Comparison of ENCODE assay signal across 9 mouse cellular contexts in genomic region chr11:33962688-33963407, GRCm38 (mm10). TPM values are rescaled to one million over a fixed set of nuclear protein-coding genes. Genes with fewer than 3 reads are reported as not detected.
DNase-seq lines count a peak whose midpoint lies in the region; ATAC-seq lines count a peak whose summit lies in the region.
"Had no signal": no experiment of that assay in that cellular context is flagged by ENCODE, and none has a peak within 500 bp of the region (broad histone marks: within the 10 kb centered on the region; RNA-seq: fewer than 3 reads in every experiment).

TSS of gene Kcnmb1 (plus strand) at chr11:33963013.

- no peak within 1 kb of the TSS for H3K4me3 ChIP-seq in liver, embryonic 12.5 days
- peak within 1 kb of the TSS; percentile 4; the same call in 1 of the 2 replicates for H3K4me3 ChIP-seq in heart, embryonic 12.5 days
- no peak within 1 kb of the TSS for H3K4me3 ChIP-seq in kidney, embryonic 16.5 days (ENCODE audit: low read length)

- intact Hi-C loops in left cerebral cortex, postnatal 4 days (cut with DNase I) = no loop called here

- WGBS in liver, embryonic 12.5 days (ENCODE audit: insufficient replicate concordance) = 23% methylated on average over 6 of the region's 6 CpGs
- WGBS in heart, embryonic 12.5 days = 11% methylated on average over 6 of the region's 6 CpGs
- 19% methylated on average over 6 of the region's 6 CpGs for WGBS in kidney, embryonic 16.5 days

- H3K27me3 ChIP-seq in liver, embryonic 12.5 days (replicated peaks) = no peaks in the 10 kb centered on the region
- no peaks in the 10 kb centered on the region for H3K27me3 ChIP-seq in heart, embryonic 12.5 days (replicated peaks)
- H3K27me3 ChIP-seq in kidney, embryonic 16.5 days (ENCODE audit: insufficient read depth, low read length) = no peaks in the 10 kb centered on the region

- H3K36me3 ChIP-seq in liver, embryonic 12.5 days = no peaks in the 10 kb centered on the region
- H3K36me3 ChIP-seq in heart, embryonic 12.5 days = no peaks in the 10 kb centered on the region
- H3K36me3 ChIP-seq in kidney, embryonic 16.5 days (ENCODE audit: insufficient read depth, low read length) = no peaks in the 10 kb centered on the region

- no peak within 1 kb of the TSS for H3K27ac ChIP-seq in liver, embryonic 12.5 days
- 0 out of 2 replicates have a peak within 1 kb of the TSS, but pooled peaks have one; percentile 19 for H3K27ac ChIP-seq in heart, embryonic 12.5 days (ENCODE audit: poor library complexity, severe bottlenecking)
- peak within 1 kb of the TSS; percentile 58; the same call in 1 of the 2 replicates for H3K27ac ChIP-seq in kidney, embryonic 16.5 days (ENCODE audit: low read length)
- H3K27ac ChIP-seq: macrophage had no signal

- 0 out of 2 replicates have a peak, but pooled peaks cover 1% of the 10 kb centered on the region for H3K4me1 ChIP-seq in liver, embryonic 12.5 days
- peaks cover 23% of the 10 kb centered on the region for H3K4me1 ChIP-seq in heart, embryonic 12.5 days (replicated peaks)
- 0 out of 2 replicates have a peak, but pooled peaks cover 10% of the 10 kb centered on the region for H3K4me1 ChIP-seq in kidney, embryonic 16.5 days (ENCODE audit: insufficient read depth, low read length)

- no peak for ATAC-seq in liver, embryonic 12.5 days
- ATAC-seq in heart, embryonic 12.5 days (ENCODE audit: insufficient number of reproducible peaks, low FRiP score) = peak; percentile 71; the same call in 1 of the 2 replicates
- ATAC-seq in kidney, embryonic 16.5 days (ENCODE audit: low FRiP score, low TSS enrichment) = peak; percentile 85

- no peak within 1 kb of the TSS for H3K9ac ChIP-seq in liver, embryonic 12.5 days
- no peak within 1 kb of the TSS for H3K9ac ChIP-seq in heart, embryonic 12.5 days
- no peak within 1 kb of the TSS for H3K9ac ChIP-seq in kidney, embryonic 16.5 days (replicated peaks; ENCODE audit: low read length)

- no peak within 1 kb of the TSS for H3K4me2 ChIP-seq in liver, embryonic 12.5 days
- peak within 1 kb of the TSS; percentile 43 for H3K4me2 ChIP-seq in heart, embryonic 12.5 days
- no peak within 1 kb of the TSS for H3K4me2 ChIP-seq in kidney, embryonic 16.5 days (replicated peaks; ENCODE audit: low read depth, low read length)

- DNase-seq in liver = peak; percentile 12
- DNase-seq in retina, embryonic 14.5 days (ENCODE audit: low spot score) = peak; percentile 66
- no peak for DNase-seq in left cerebral cortex, postnatal 4 days
- no peak for DNase-seq in cerebellum, postnatal 10 days
- no peak for DNase-seq in c-Kit-positive CD71-positive TER-119-positive erythroid progenitor cells, embryonic 14.5 days (ENCODE audit: low spot score)

- no peaks in the 10 kb centered on the region for H3K9me3 ChIP-seq in liver, embryonic 12.5 days (replicated peaks)
- no peaks in the 10 kb centered on the region for H3K9me3 ChIP-seq in heart, embryonic 12.5 days (replicated peaks)
- H3K9me3 ChIP-seq in kidney, embryonic 16.5 days (ENCODE audit: low read length) = no peaks in the 10 kb centered on the region

RNA-seq across cellular contexts. Expression of gene Kcnmb1, which starts in this region (rescaled TPM):
- 0.11 and 0.18 TPM in 2 replicates for polyA plus RNA-seq in liver, embryonic 12.5 days (2016; fragmentation: Nextera tagmentation; extraction: Ambion mirVana)
- polyA plus RNA-seq in heart, embryonic 12.5 days (2016; fragmentation: Nextera tagmentation; extraction: Ambion mirVana) = 4.6 and 4.7 TPM in 2 replicates
- polyA plus RNA-seq in kidney, embryonic 16.5 days (2015; fragmentation: Nextera tagmentation; extraction: Ambion mirVana) = 0.72 and 0.76 TPM in 2 replicates
- total RNA-seq in left cerebral cortex, postnatal 4 days (2021) = under 1 TPM; 0.24 to 0.26 TPM
- polyA plus RNA-seq: macrophage had no signal

Comparison
In these comparisons a context has a peak if more than half of its experiments do, and no peak if none do; other contexts are left out.
1. Peak in ATAC-seq and H3K27ac ChIP-seq in kidney, embryonic 16.5 days; RNA of the gene not detected or under 1 TPM.
2. DNase-seq: peak in liver (single experiment) and retina, embryonic 14.5 days (single experiment); none in left cerebral cortex, postnatal 4 days (single experiment), cerebellum, postnatal 10 days (0 of 2) and c-Kit-positive CD71-positive TER-119-positive erythroid progenitor cells, embryonic 14.5 days (single experiment).